Mouse (Mus musculus) ES-E14 (cell line): ENCODE measurements around the gene Prrt3.

Source experiments
- CHD2 ChIP-seq: IDR thresholded peaks from 2 replicates; pipeline ENCODE4 v1.6.1; 2014; ENCODE audit warnings: mild to moderate bottlenecking, low read depth, low read length, inconsistent platforms
- HCFC1 ChIP-seq: IDR thresholded peaks from 2 replicates; pipeline ENCODE4 v1.6.1; 2012; ENCODE audit warnings: low read length, inconsistent platforms, borderline replicate concordance; ENCODE audit not compliant: insufficient read depth
- ZC3H11A ChIP-seq: IDR thresholded peaks from 2 replicates; pipeline ENCODE4 v1.6.1; 2012; ENCODE audit warnings: low read depth, mild to moderate bottlenecking, inconsistent platforms, low read length, borderline replicate concordance
- ZNF384 ChIP-seq: IDR thresholded peaks from 2 replicates; pipeline ENCODE4 v1.6.1; 2012; ENCODE audit warnings: low read depth, low read length, inconsistent platforms

DNA sequence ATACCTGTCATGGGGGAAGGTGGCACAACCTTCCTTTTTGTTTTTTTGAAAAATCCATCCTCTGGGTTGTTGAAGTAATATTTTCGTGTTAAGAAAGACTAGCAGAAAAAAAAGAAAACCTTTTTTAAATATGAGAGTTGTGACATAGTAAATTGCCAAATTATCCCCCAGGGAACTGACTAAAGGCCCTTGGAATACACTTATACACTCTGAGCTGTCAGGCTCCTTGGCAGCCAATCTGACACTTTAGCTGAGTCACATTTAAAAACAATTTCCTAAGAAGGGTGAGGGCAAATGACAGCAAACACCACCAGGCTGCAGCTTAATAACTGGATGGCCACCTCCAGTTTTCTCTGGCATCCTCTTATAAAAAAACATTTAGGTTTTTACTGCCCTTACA lies 20.6 kb upstream of the Prrt3 start:
- TF ChIP-seq HCFC1 (no peak), ZNF384 (no peak), ZC3H11A (no peak), CHD2 (no peak)
